Mouse (Mus musculus) hindbrain, postnatal 0 days (tissue): ENCODE data around the gene Elmsan1. TPM values are rescaled to one million over a fixed set of nuclear protein-coding genes. Genes with fewer than 3 reads are reported as not detected.

Experiments used
- ATAC-seq: fragments of 200-750 bp; cut with Nextera tagmentation; 2 replicates; pipeline ENCODE4 v1.8.0; 2017; ENCODE audit warnings: mild to moderate bottlenecking, moderate TSS enrichment, moderate library complexity
- DNase-seq: peaks from one replicate; pipeline ENCODE4 v3.0.0-alpha.2; 2015; ENCODE audit warnings: low spot score
- H3K27ac ChIP-seq: fragments of 300-500 bp; sonication (generic); 2 replicates; pipeline ENCODE4 v1.5.1; 2014; ENCODE audit warnings: mild to moderate bottlenecking
- H3K27me3 ChIP-seq: fragments of 300-500 bp; sonication (generic); 2 replicates; pipeline ENCODE4 v1.6.1; 2014; ENCODE audit warnings: low read length, mixed read lengths; ENCODE audit not compliant: insufficient read depth
- H3K36me3 ChIP-seq: fragments of 300-500 bp; sonication (generic); 2 replicates; pipeline ENCODE4 v1.6.1; 2014; ENCODE audit warnings: low read length, mixed read lengths; ENCODE audit not compliant: insufficient read depth
- H3K4me1 ChIP-seq: fragments of 300-500 bp; sonication (generic); 2 replicates; pipeline ENCODE4 v1.6.1; 2014; ENCODE audit warnings: antibody characterized with exemption, low read length, mixed read lengths; ENCODE audit not compliant: insufficient read depth
- H3K4me2 ChIP-seq: fragments of 300-500 bp; sonication (generic); 2 replicates; pipeline ENCODE4 v1.6.1; 2014; ENCODE audit warnings: low read depth, mild to moderate bottlenecking, low read length, moderate library complexity, mixed read lengths
- H3K4me3 ChIP-seq: fragments of 300-500 bp; sonication (generic); 2 replicates; pipeline ENCODE4 v1.5.1; 2014; ENCODE audit warnings: low read length
- H3K9ac ChIP-seq: fragments of 300-500 bp; sonication (generic); replicated peaks from 2 replicates; pipeline ENCODE4 v1.6.1; 2014; ENCODE audit warnings: mild to moderate bottlenecking, low read length, moderate library complexity, mixed read lengths
- H3K9me3 ChIP-seq: fragments of 300-500 bp; sonication (generic); 2 replicates; pipeline ENCODE4 v1.6.1; 2016; ENCODE audit warnings: low read length, mixed read lengths
- CTCF ChIP-seq: IDR thresholded peaks from 2 replicates; pipeline ENCODE4 v1.5.1; 2016; ENCODE audit warnings: antibody characterized with exemption, control low read depth, low read depth
- WGBS: fragments of 180-500 bp; shearing (Covaris S2); extraction: QIAGEN DNeasy Blood & Tissue Kit; methylation state at CpG from one replicate; pipeline ENCODE4 v1.1.7; 2014; 5-methylcytosine and 5-hydroxymethylcytosine counted together
- polyA plus RNA-seq: library from polyadenylated mRNA; unstranded; fragments of >200 nt; fragmentation: Nextera tagmentation; extraction: Ambion mirVana; gene quantifications from 2 replicates; pipeline ENCODE4 v1.2.1, GENCODE M21; 2015
- total RNA-seq: library from RNA; depleted of rRNA; stranded (reverse); fragments of >200 nt; gene quantifications from 2 replicates; pipeline ENCODE4 v1.2.3, GENCODE M21; 2014

Elmsan1 gene
- total and polyA plus RNA-seq, 2 experiments from 2014 or later: 3.0 to 9.3 TPM

DNA sequence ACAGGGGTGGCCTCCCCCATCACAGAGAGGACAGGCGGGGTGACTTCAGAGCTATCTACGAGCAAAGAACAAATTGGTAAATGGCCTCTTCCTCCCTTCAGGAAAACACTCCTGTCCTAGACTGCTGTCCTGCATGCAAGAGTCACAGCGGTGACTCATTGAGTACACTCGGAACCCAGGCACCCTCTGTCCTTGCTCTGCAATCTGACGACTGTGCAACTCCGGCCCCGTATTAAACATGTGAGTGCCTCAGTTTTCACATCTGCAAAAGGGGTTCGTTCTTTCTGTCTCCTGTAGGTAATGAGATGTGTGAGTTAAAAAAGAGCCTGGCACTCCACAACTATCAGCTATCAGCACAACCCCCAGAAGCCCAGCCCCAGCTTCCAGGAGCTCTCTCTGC lies 58.2 kb downstream of the Elmsan1 start:
- H3K4me3 ChIP-seq: no peak overlapping the region
- 95% methylated on average over 8 of the region's 8 CpGs for WGBS
- DNase-seq (no peak), ATAC-seq (no peak)
- no peak overlapping the region for H3K9ac ChIP-seq
- no peak overlapping the region for H3K27ac ChIP-seq
- no peaks in the 10 kb centered on the region for H3K4me1 ChIP-seq
- H3K4me2 ChIP-seq: no peak overlapping the region
- no peak for TF ChIP-seq CTCF
- peaks cover 9% of the 10 kb centered on the region; the same call in 1 of the 2 replicates for H3K36me3 ChIP-seq
- H3K27me3 ChIP-seq: no peaks in the 10 kb centered on the region
- no peaks in the 10 kb centered on the region for H3K9me3 ChIP-seq

DNA sequence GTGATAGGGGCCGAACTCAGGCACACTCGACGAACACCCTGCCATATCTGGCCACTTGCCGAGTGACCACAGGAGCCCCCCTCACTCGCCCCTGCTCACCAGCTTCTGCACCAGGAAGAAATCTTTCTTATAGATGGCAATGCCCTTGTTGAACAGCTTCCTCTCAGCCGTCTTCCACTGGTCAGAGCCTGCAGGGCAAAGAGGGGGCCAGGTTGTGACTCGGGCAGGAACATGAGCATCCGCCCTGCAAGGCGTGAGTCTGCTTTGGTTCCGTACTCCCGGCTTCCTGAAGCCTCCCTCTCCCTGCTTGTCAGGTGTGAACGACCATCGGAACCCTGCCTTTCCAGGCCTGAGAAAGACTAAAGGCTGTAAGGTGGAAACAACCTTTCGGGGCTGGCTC lies 60.5 kb downstream of the Elmsan1 start:
- no peak overlapping the region for H3K9ac ChIP-seq
- ATAC-seq (no peak), DNase-seq (no peak)
- no peaks in the 10 kb centered on the region for H3K4me1 ChIP-seq
- no peak for TF ChIP-seq CTCF
- peaks cover 9% of the 10 kb centered on the region; the same call in 1 of the 2 replicates for H3K36me3 ChIP-seq
- no peaks in the 10 kb centered on the region for H3K27me3 ChIP-seq
- H3K9me3 ChIP-seq: no peaks in the 10 kb centered on the region
- H3K27ac ChIP-seq: no peak overlapping the region
- no peak overlapping the region for H3K4me3 ChIP-seq
- WGBS: 93% methylated on average over 14 of the region's 14 CpGs
- no peak overlapping the region for H3K4me2 ChIP-seq

DNA sequence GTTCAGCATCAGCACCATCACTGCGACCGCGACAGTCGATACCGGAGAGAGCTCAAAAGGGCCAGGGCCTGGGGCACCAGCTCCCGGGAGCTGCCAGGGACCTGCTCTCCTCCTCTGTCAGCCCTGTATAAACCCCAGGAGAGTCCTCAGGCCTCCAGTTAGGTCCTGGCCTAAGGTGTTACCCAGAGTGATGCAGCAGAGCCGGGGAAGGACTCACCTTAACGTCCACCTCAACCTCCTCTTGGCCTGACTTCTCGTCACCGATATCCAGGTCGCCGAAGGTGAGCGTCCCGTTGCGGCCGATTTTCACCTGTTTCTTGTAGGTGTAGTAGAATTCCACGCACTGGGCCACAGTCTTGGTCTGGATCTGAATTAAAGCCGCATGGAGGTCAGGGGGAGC lies 62.5 kb downstream of the Elmsan1 start:
- no peak overlapping the region for H3K27ac ChIP-seq
- H3K36me3 ChIP-seq: peaks cover 9% of the 10 kb centered on the region; the same call in 1 of the 2 replicates
- H3K27me3 ChIP-seq: no peaks in the 10 kb centered on the region
- H3K4me2 ChIP-seq: no peak overlapping the region
- H3K9ac ChIP-seq: no peak overlapping the region
- H3K4me1 ChIP-seq: no peaks in the 10 kb centered on the region
- WGBS: 94% methylated on average over 18 of the region's 18 CpGs
- no peaks in the 10 kb centered on the region for H3K9me3 ChIP-seq
- no peak overlapping the region for H3K4me3 ChIP-seq
- DNase-seq: no peak
- TF ChIP-seq CTCF: no peak
- no peak for ATAC-seq

DNA sequence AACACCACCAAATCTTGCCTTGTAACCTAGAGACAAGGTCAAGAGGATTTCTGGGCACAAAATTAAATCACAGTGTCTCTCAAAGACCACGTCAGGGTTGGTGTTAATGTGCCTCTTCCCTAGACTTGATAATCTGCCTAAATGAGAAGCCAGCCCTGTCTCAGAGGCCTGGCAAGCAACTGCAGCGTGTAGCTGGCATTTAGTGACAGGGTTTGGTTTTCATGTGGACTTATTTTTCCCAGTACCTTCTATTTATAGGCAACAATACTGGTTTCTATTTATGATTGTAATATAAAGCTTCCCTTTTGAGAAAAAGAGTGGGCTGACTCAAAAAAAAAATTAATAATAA lies 63.2 kb downstream of the Elmsan1 start:
- TF ChIP-seq CTCF: no peak
- no peak overlapping the region for H3K4me2 ChIP-seq
- H3K36me3 ChIP-seq: peaks cover 9% of the 10 kb centered on the region; the same call in 1 of the 2 replicates
- no peak overlapping the region for H3K4me3 ChIP-seq
- H3K9ac ChIP-seq: no peak overlapping the region
- ATAC-seq (no peak), DNase-seq (no peak)
- H3K27me3 ChIP-seq: no peaks in the 10 kb centered on the region
- WGBS: 54% methylated on average over 2 of the region's 2 CpGs
- H3K9me3 ChIP-seq: no peaks in the 10 kb centered on the region
- H3K27ac ChIP-seq: no peak overlapping the region
- no peaks in the 10 kb centered on the region for H3K4me1 ChIP-seq

DNA sequence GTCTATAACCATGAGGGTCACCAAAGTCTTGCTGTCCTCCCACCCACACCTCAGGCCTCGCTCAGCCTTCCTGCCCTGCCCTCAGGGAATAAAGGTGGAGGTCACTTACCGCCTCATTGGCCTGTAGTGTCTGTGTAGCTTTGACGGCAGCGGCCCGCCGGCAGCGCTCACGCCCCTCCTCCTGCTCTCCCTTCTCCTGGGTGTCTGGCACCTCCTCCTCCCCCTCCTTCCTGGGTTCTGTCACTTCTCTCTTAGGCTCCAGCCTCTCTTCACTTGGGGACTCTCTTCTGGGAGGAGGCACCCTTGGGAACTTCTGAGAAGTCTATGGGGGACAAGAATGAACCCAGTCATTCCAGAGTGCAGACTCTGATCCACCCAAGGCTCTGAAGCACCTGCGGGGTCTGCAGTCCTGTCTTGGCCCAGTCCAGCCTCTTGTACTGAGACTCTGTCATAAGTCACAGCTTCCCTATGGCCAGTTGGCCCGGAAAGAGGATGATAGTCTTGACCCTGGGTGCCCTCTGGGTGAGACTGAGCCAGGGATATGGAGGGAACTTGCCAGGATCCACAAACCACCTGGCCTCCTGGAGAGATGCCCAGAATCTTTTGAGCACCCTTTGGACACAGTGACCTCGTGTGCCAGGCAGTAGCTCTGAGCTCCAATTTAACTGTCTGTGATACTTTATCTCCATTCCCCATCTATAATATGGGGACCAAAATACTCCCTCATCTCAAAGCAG lies 63.7 kb downstream of the Elmsan1 start:
- Histone ChIP-seq H3K4me2 (no peak overlapping the region), H3K9me3 (no peaks in the 10 kb centered on the region), H3K4me1 (no peaks in the 10 kb centered on the region), H3K36me3 (peaks cover 9% of the 10 kb centered on the region; the same call in 1 of the 2 replicates), H3K27ac (no peak overlapping the region), H3K4me3 (no peak overlapping the region), H3K27me3 (no peaks in the 10 kb centered on the region), H3K9ac (no peak overlapping the region)
- ATAC-seq: peak; percentile 36; the same call in 1 of the 2 replicates
- DNase-seq: peak; percentile 64
- TF ChIP-seq CTCF: no peak
- WGBS: 52% methylated on average over 11 of the region's 11 CpGs

DNA sequence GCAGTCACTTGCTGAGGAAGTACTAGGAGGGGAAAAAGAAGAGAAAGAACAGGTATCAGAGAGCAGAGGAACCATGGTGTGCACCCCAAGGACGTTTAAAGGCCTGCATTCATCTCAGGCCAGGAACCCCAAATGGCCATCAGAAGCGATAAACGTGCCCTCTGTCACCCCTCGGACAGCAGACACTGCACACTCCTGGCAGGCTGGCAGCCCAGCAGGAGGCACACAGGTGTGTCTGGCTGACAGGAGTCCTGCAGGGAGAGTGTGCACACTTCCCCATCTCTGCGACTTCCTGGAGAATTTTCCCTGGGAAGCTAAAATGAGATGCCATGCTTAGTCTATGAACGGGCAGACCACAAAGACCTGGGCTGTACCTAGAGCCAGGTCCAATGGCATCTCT lies 65.3 kb downstream of the Elmsan1 start:
- H3K27ac ChIP-seq: no peak overlapping the region

More for the DNA sequence above, 65.3 kb downstream of the Elmsan1 start:
- no peak for DNase-seq
- no peaks in the 10 kb centered on the region for H3K27me3 ChIP-seq
- no peak for TF ChIP-seq CTCF
- no peak for ATAC-seq
- H3K4me1 ChIP-seq: no peaks in the 10 kb centered on the region
- no peak overlapping the region for H3K9ac ChIP-seq
- H3K4me2 ChIP-seq: no peak overlapping the region
- H3K4me3 ChIP-seq: no peak overlapping the region
- H3K9me3 ChIP-seq: no peaks in the 10 kb centered on the region
- 84% methylated on average over 6 of the region's 6 CpGs for WGBS
- peaks cover 3% of the 10 kb centered on the region; the same call in 1 of the 2 replicates for H3K36me3 ChIP-seq
